In genomic region chr16:31655531-31655930, GRCm38 (mm10) we compare ENCODE assay signal across 9 mouse cellular contexts.
"Had no signal": no experiment of that assay in that cellular context is flagged by ENCODE, and none has a peak within 500 bp of the region (broad histone marks: within the 10 kb centered on the region; RNA-seq: fewer than 3 reads in every experiment).

No protein-coding gene starts in this region.

- DNase-seq: kidney, postnatal 10 days; kidney, postnatal 4 days; liver; lung, adult 2 months; lung, postnatal 4 days; midbrain, embryonic 14.5 days; retina, postnatal 1 day; right cerebral cortex, postnatal 14 days; thymus, postnatal 4 days had no signal
